Mouse (Mus musculus) left cerebral cortex, postnatal 10 days (tissue): ENCODE data around the gene Tesk2. TPM values are rescaled to one million over a fixed set of nuclear protein-coding genes. Genes with fewer than 3 reads are reported as not detected.

Experiments
- DNase-seq, 2 experiments: peaks; one replicate each; pipeline ENCODE4 v3.0.0; 2021 to 2022; ENCODE audit warnings: low spot score in 2 of 2, mixed read lengths in 1 of 2; ENCODE audit errors: extremely low spot score in 1 of 2
- intact Hi-C: fragments of 180-260 bp; cut with DNase I; formaldehyde crosslinking; loops from one replicate; pipeline ENCODE4 v1.15.1; 2025
- total RNA-seq, 2 experiments: library from RNA; stranded (reverse); gene quantifications; 2 replicates each; pipeline ENCODE4 v1.2.3; 2021

Tesk2 gene
- total RNA-seq, 2 experiments from 2014 or later = 1.9 to 2.6 TPM

DNA sequence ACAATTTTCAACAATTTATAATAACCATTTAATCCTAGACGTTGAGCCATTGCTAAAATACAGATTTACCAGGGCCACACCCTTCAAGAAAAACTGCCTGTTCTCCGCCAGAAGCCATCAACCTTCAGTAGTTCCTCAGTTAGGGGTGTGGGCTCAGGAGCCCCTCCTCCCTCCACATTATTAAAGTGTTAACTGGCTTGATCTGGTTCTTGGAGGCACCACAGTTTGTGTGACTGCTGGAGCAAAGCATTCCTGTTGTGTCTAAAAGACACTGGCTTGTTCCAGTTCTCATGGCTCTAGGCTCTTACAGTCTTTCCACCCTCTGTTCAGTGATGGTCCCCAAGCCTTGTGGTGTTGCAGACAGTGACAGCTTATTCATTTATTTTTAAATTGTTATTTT lies 59.8 kb downstream of the Tesk2 start:
- no peak for DNase-seq
- intact Hi-C loops = no loop called here

DNA sequence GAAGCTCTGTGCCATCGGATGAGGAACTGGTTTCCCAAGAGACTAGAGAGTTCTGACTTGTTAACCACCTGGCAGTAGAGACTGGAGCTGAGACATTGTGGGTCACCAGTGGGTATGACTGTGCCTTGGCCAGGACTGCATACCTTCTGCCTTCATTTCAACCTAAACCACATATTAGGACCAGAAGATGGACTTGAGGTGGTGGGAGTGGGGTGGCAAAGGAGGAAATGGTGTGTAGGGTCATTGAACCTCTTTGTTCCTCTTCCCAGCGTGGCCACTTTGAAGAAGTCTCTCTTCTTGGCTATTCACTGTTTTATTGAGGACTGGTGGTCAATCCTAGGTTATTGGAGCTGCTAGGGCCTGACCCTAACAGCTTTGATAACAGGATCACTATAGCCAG lies 60.6 kb downstream of the Tesk2 start:
- intact Hi-C loops = no loop called here
- DNase-seq = no peak

DNA sequence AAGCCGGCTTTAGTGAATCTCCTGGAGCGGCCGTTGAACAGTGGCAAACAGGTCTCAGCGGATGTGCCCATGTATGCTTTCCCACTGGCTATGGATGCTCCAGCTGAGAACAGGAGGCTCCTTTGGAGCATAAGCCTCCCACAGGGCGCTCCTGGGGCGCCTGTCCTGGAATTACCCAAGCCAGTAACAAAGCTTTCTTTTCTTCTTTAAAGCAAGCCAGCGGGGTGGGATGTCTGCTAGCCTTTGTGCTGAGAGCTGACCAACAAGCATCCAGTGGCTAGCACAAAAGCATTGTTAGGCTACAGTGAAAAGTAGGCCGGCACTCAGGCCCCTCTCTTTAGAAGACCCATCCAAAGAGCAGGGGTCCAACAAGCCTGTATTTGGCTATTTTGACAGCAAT lies 61.4 kb downstream of the Tesk2 start:
- DNase-seq = no peak
- intact Hi-C loops = no loop called here

DNA sequence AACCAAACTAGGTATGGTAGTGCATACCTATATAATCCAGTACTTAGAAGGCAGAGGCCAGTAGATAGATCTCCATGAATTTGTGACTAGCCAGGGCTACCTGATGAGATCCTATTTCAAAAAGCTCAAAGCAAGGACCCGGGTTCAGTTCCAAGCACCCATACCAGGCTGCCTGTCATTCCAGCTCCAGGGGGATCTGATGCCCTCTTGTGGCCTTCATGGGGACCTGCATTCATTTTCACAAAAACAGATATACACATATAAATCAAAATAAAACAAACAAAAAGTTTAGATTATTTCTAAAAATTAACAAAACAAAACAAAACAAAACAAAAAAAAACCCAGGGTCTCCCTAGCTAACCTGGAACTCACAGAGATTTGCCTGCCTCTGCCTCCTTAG lies 65.8 kb downstream of the Tesk2 start:
- no peak for DNase-seq
- intact Hi-C loops = no loop called here

DNA sequence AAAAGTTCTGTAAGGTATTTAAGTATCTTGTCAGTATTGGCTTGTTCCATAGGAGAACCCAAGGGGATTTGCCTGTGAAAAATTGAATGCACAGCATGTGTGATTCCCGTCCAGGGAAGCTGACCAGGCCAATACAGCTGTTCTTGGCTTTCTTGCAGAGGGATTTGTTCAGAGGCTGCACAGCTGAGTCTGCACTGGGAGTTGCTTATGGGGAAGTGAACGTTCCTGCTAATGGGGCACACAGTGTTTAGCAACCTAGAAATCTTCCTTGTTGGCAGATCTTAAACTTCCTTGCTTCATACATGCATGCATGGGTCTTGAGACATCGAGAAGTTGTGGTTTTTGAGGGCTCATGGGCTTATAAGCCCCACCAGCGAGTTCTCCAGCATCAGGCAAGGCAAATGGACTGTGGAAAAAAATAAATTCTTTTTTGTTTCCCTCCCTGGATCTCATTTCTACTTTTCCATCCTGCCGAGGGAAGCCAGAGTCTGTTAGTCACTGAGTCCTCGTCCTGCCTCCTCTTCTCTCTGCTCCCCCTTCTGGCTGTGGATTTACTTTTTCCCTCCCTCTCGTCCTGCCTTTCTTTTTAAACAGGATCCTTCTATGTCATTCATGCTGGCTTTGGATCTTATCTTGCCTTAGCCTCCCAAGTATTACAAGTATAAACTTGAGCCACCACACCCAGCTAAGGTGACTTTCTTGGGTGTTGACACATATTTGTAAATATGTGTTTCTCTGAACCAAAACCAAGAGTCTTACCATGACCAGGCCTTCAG lies 67.4 kb downstream of the Tesk2 start:
- no peak for DNase-seq
- intact Hi-C loops = no loop called here

DNA sequence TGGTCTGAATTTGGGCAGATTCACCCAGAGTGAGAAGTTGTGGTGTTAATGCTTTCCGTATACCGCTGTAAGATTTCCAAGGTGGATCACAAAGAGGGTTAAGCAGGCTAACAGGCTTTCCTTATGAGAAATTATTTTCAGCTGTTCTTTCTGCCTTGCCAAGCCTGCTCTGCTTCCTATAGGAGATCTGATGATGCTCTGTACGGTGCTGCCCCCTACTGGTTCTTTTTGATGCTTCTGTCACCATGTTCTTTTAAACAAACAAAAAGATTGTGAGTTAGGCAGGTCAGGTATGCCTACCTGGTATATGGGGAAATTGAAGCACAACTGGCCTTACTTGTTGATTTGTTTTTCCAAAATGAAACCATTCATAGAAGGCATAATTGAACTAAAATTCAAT lies 68.2 kb downstream of the Tesk2 start:
- intact Hi-C loops = loop anchor here (1.0 kb wide), 1 partner anchor 70 kb away; no protein-coding TSS in a partner anchor
- DNase-seq = peak; percentile 81 to 87

DNA sequence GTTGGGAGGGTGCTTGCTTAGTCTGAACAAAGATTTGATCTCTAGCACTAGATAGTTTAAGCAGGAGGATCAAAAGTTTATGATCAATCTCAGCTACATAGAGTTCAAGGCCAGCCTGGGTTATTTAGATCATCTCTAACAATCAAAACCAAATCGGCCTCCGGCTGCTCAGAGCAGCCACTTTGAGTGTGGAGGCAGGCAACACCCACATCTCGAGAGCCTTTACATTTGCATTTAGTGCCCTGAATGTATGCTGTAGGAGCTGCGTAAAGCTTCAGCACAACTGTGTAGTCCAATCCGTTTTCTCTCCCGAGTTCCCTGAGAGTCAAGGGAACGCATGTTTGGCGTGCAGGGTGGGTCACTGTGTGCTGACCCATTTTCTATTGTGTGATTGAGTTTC lies 71.7 kb downstream of the Tesk2 start:
- DNase-seq = no peak
- intact Hi-C loops = no loop called here

DNA sequence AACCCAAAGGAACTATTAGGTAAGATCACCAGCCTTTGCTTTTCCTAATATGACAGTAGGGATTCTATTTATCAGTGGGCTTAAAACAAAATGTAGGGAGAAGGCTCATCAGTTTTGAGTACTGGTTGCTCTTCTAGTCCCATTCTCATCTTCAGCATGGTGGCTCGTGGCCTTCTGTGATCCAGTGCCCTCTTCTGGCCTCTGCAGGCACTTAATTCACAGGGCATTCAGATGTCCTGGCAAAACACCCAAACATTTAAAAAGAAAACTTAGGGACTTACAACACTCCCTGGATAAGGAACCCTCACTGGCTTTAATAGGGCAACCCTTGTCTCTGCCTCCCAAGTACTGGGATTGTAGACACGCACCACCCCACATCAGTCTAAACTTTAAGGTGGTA lies 73.5 kb downstream of the Tesk2 start:
- intact Hi-C loops = no loop called here
- DNase-seq = no peak

DNA sequence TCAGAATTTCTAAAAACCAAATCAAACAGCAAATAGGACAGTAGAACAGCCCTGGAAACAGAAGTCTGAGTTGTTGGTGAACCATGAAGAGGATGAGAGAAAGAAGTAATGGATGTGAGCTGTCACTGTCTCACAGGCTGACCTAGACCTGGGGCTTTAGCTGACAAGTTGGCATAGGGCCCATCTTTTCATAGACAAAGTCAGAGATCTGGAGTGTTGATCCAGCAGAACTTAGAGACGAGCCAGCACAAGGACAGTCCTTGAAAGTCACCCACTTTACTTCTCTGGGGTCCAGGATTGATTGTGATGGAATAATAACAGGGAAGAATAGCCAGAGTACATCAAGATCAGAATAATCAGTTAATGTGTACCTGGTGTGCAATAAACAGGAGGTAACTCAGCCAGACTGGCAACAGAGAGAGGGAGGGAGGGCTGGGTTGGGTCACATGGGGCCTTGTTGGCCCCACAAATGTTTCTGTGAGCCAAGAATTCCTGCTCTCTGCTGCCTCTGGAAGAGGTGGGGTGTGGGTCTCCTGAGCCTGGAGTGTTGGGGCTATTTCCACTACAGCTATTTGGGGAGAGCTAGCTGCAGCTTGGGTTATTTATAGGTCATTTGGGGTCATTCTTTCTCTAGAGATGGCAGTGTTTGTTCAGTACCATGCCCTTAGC lies 75.8 kb downstream of the Tesk2 start:
- no peak for DNase-seq
- intact Hi-C loops = no loop called here

DNA sequence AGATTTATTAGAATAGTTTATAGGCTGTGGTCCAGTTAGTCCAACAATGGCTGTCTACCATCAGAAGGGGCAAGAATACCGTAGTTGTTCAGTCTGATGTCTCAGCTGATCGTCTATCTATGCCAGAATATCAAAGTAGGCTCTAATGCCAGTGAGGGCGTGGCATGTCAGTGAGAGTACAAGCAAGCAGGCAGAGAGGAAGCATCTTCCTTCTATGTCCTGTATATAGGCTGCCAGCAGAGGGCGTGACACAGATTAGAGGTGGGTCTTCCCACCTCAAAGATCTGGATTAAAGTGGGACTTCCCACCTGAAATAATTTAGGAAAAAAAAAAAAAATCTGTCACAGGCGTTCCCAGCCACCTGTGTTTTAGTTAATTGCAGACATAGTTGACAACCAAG lies 79.2 kb downstream of the Tesk2 start:
- DNase-seq = no peak

DNA sequence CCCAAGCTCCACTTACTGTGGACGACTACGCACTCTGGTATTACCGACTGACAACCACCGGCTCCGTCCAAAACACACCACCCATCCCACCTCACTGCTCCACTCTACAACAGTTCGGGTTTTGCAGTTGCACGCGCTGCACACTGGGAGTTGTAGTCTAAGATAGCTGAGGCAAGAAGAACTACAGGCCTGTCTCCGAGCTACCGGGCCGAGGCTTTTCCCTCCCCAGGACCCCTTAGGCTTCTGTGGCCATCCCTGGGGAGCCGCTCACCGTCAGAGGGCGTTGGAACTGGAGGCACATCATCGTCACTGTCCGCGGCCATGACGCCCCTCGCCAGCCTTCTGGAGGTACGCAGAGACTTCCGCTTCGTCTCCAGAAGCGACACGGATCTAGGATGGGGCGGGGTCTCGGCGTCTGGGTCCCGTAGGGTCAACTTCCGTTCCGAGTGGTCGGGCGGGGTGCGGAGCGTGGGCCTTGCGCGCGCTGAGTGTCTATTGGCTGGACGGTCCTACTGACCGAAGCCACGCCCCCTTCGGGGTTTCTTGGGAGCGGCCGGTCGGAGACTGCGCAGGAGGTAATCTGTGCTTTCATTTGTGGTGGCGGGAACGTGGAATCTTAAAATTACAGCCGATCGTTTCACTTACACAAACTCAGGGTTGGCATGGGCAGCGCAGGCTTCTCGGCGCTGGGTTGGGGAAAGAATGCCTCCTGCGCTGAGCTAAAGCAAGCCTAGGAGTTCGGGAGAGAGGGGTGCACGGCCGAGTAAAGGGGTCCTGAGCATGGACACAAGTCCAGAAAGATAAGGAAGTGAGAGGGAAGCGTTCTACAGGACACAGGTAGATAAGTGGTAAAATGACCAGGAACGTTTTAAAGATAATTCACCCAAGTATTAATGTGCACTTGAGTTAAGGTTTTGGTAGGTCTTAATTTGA lies 86.7 kb downstream of the Tesk2 start, which contains the start of the genes Toe1 and Mutyh:
TSS of gene Toe1 (minus strand) at position 444 of the 933 bp plus-strand sequence.
TSS of gene Mutyh (plus strand) at position 527 of the 933 bp plus-strand sequence.
- intact Hi-C loops = no loop called here
- peak; percentile 92 to 98 for DNase-seq

More for the DNA sequence above, 79.2 kb downstream of the Tesk2 start:
- intact Hi-C loops = no loop called here

DNA sequence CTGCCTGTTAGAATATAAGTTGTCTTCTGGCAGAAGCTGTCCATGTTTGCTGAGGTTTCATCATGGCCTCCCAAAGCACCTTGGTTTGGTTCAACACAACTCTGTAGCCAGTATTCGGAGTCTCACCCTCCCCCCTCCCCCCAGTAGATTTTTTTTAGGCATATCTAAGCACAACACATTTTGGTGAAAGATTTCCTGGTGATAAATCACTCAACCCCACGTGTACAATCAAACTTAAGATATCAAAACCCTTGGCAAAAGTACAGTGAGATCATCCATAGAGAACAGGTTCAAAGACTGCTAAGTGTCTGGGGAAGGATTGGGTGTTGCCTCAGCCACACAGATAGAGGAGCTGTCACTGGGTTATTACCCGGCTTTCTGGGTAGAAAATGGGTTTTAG lies 90.3 kb downstream of the Tesk2 start:
- intact Hi-C loops = no loop called here
- DNase-seq = no peak

DNA sequence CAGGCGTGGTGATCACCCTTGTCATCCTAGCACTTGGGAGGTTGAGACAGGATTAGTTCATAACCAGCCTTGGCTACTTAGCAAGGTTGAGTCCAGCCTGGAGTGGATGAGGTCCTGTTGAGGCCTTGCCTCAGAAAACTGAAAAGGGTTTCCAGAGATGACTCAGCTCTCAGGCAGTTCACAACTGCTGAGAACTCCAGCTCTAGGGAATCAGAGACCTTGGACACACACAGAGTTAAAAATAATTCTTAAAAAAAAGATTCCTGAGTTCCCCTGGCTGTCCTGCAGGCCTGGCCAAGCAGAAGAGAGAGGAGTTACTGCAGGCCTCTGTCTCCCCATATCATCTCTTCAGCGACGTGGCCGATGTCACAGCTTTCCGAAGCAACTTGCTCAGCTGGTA lies 94.5 kb downstream of the Tesk2 start:
- DNase-seq = no peak
- intact Hi-C loops = no loop called here

DNA sequence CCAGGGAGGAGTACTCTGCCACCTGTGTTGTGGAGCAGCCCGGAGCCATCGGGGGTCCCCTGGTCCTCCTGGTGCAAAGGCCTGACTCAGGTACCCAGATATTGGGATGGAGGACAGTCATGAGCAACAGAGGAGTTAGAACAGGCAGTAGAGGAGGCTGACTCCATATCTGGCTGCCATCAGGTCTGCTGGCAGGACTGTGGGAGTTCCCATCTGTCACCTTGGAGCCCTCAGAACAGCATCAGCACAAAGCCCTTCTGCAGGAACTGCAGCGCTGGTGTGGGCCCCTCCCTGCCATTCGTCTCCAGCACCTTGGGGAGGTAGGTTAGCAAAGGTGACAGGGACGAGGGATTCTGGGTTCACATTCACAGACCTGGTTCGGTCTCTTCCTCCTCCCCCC lies 96.7 kb downstream of the Tesk2 start:
- DNase-seq = no peak
- intact Hi-C loops = no loop called here

DNA sequence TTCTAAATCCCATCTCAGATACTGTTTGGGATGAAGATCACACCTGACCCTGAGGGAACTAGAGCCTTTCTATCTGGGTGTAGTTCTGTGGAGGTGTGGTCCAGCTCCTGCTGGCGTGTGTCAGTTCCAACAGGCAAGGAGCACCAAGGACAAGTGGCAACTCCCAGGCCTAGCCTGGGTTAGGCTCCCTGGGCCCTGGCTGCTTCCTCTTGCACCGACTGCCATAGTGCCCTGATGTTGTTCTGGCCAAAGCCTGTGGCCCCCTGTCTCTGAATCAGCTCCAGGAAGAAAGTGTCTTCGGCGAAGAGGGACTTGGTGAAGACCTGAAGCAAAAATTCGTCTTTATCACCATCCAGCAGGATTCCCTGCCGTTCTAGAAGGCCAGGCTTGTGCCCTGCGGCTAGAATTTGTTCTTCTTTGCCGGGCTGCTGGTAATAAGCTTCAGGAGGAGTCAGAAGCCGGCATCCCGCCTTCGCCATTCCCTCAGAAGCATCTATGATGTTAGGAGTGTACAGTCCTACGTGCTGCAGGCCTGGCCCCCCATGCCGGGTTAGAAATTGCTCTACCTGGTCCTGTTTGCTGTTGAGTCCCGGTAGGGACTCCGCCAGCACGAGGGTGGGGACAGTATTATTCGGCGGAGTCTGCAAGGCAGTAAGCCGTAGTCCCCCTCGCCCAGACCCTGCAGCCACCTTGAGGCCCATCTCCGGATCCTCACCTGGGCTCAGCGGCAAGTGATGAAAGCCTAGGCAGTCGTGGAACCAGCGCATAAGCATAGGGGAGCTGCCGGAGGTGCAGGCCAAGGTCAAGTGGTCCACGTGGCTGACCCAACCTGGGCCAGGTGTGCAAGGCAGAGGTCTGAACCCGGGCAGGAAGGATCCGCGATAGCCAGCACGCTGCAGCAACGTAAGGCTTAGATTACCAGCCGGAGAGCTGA lies 99.5 kb downstream of the Tesk2 start:
- intact Hi-C loops = loop anchor here (10.0 kb wide), 1 partner anchor 315 kb away; the partner anchor contains the start of gene Plk3
- DNase-seq = no peak

DNA sequence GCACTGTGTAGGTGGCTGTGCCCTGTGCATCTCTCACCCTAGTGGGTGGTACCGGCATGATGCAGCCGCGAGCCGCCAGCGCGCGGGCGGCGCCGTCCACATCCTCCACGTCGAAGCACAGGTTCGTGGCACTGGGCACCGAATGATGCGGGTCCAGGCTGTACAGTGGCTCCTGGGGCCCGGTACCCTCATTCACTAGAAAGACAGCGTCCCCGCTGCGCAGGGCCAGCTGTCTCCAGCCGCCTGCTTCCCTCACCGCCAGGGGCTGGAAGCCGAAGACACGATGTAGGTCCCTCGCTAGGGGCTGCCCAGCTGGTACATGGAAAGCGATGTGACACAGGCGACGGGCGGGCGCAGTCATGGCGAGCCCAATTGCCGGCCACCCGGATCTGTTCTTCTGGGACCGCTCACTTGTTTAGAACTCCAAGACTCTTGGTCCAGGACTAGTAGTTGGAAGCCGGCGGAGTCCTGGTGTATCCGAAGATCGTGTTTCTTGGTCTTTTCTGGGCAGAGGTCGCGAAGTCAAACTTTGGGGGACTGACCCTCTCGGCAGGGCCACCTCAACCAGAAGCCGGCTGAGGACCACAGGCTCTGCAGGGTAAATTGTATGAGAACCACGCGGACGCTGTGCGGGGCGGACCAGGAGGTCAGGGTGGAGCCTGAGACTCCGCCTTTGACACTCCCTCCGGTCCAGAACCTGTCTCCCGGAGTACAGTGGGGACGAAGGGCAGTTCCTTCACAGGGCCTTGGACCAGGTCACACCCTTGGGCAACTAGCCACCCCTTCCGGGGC lies 100.3 kb downstream of the Tesk2 start:
- DNase-seq = peak in 1 of 2 experiments; percentile 72
- intact Hi-C loops = loop anchor here (10.0 kb wide), 1 partner anchor 314 kb away; the partner anchor contains the start of gene Plk3

DNA sequence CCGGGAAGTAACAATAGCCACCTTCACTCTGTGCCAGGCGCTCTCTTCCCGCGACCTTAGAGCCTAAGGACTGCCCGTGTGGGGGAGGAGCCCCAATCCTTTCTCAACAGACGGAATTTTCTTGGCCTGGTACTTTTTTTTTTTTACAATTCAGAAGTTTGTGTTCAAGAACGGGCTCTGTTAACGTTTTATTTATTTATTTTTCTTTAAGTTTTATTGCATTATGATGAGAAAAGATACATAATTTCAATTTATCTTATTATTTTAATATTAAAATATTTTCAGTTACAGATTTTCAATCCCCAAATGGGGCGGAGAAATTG lies 100.9 kb downstream of the Tesk2 start, which contains the start of gene Hpdl:
TSS of gene Hpdl (minus strand) at position 14 of the 323 bp plus-strand sequence.
- intact Hi-C loops = loop anchor here (10.0 kb wide), 1 partner anchor 313 kb away; the partner anchor contains the start of gene Plk3

More for the DNA sequence above, 100.9 kb downstream of the Tesk2 start, which contains the start of gene Hpdl:
- no peak for DNase-seq
